Mouse (Mus musculus) frontal cortex, postnatal 36 days (tissue): ENCODE measurements around the gene Mdga2.

ENCODE experiments used
- DNase-seq, 2 experiments: peaks; one replicate each; pipeline ENCODE4 v3.0.0; 2022; ENCODE audit warnings: low spot score in 2 of 2

The Mdga2 gene

DNA sequence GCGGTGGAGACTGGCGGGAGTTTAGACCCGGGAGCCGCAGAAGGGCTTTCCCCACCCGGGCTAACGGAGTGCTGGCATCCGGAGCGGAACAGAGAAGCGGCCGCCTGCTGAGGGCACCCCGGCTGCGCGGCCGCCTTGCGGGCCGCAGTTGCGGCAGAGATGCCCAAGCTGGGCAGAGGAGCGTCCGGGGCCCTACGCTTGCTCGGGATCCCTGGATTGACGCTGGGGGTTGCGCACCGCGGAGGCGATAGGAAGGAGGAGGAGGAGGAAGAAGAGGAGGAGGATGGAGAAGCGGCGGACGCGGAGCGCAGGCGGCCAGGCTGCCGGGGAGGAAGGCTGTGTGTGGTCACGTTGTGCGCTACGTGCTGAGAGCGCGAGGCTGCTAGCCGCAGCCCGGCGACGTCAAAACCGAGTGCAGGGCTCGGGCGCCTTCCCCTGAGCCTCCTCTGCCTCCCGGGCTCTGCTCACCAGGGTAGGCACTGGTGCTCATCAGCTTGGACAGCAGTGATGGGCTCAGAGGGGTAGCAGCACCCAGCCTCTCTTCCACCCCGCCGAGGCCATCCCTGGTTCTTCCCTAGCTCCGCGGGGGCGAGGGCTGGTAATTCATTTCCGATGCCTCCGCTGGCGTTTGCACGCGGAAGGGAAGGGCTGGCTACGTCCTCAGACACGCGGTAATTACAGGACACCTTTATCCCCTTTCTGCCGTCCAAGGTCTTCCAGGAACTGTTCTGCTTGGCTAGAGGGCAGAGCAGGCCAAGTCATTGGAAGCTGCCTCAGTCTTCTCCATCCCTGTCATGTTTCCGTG, at the start of gene Mdga2:
Gene Mdga2 (minus strand): TSS at position 329 of the 805 bp plus-strand sequence.
- DNase-seq, result peak; percentile 81 to 84

DNA sequence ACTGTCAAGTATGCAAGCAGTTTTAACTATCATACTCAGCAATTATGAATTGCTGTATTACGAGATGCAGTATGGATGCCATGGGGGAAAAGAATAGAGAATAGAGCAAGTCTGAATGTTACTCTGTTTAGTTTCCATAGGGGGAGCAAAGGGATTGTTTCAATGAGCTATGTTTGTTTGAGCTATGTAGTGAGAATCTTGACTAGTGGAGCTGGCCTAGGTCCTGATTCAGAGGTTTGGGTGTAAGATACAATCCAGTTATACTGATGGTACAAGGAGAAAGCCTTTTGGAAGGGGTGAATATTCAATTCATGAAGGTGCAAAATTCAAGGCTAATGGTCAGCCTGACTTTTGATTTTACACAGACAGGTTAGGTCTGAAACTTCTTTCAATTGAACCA, 45.1 kb upstream of the Mdga2 start:
- DNase-seq, result no peak

DNA sequence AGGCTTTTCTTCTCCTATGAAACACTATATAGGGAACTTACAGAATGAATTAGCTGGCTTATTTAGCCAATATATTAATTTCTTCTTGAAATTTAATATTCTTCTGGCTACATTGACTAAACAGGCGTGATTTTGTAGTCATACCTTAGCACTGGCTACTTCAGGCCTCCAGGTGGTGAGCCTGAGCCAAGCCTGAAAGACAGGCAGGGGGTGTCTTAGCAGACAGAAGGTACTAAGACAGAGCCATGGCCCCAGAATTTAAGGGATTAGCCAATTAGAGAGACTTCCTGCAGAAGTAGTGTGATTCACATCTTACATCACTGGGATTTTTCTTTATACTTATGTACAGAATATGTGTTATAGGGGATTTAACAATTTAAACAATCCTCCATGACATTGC, 1.2 kb upstream of the Mdga2 start:
- no peak for DNase-seq

DNA sequence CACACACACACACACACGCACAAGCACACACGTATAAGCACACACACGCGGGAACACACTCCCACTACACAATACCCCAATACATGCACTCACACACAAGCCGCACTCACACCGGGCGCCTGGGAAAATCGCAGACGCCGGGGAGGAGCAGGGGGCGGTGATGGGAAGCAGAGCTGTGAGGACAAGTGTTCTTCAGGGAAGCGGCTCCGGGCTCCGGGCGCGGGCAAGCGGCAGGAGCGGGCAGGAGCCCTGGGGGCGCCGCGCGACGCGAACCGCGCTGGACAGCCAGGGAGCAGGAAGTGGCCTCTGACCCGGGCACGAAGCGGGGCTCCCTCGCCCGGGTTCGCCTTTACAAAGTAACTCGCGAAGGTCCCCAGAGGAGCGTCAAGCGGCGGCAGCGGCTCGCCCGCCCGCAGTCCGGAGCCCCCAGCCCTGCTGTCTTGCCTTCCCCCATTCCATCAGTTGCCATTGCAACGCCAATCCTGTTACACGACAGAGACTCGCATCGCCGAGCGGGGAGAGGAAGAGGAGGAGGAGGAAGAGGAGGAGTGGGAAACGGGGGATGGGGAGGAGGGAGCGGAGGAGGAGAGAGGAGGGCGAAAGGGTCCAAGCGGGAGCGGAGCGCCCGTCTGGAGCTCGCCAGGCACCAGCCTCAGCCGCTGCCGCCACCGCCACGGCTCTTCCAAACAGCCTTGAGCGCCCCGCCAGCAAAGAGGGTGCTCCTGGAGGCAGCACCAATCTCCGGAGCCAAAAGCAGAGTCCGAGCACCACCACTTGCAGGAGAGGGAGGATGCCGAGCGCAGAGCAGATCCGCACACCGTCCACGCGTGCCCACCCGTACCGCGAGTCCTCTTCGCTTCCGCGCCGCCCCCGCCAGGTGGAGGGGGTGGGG, 774 bp downstream of the Mdga2 start:
- DNase-seq, result peak; percentile 68 to 76

DNA sequence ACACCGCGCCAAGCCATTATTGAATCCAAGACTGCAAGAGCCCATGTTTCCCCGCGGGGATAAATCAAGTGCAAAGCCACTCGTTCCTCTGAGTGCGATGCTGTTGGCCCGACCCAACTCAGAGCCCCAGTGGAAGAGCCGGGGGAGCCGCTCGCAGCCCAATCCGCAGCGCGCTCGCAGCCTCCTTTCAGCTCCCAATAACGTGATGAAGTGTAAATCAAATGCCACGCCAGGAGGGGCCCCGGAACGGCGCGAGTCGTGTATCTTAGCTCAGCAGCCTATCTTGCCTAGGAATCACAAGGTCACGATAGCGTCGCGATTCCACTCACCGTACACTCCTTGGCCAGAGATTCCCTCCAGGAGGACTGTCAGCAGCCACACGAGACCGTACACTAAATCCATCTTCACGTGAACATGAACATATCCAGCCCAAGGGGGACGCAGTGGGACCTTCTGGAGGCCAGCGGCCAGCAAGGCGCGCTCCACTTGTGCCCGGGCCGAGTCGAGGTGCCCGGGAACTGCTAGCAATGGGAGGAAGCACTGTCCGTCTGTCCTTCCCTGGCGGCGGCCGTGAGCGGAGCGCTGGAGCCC, 1.6 kb downstream of the Mdga2 start:
- peak; percentile 57 to 66 for DNase-seq

DNA sequence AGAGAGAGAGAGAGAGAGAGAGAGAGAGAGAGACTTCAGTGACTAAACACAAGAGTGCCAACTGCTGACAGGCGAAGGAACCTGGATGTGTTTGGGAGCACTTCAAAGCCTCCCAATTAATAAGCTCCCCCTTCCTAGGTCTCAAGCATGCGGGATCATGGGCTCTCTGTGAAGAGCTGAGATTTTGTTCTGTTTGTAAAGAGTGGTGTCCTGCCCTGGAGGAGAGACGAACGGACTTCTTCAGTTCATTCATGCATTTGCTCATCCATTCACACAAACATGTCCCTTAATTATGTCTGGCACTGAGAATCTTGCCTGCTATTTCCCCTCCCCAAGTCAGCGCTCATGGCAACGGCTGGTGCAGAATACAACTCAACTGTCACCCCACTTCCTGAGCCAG, 2.3 kb downstream of the Mdga2 start:
- peak; percentile 26 to 33 for DNase-seq

DNA sequence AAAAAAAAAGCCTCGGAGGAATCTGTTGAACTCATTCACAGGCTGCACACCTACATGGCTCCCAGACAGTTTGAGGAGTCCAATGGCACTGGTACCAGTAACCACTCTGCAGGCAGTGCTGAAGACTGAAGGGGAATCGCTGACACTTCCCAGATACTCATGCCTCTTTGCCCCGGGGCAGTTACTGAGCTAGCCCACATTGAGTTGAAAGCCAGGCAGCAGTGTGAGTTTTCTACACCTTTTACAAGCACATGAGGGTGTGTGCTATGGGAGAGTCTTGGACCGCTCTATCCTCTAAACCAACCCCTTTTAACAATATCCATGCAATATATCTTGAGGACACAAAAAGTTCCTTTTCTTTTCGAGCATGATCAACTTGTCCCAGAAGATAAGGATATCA, 2.8 kb downstream of the Mdga2 start:
- no peak for DNase-seq

DNA sequence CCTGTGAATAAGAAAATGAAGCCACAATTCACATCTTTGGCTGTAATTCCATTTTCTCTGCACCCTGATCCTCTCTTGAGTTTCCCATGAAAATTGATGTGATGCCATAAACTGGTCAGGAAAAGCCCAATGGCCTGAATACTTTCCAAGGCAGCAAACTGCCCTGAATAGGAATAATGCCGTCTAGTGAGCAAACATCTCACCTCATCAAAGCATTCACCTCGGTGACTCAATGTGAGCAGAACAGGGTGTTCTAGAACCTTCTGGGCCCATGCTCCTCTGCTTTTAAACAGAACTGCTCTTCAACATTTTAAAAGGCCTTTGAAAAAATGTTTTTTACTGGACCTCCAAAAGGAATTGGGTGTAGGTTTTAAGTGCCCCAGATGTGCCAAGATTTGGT, 9.5 kb downstream of the Mdga2 start:
- no peak for DNase-seq

DNA sequence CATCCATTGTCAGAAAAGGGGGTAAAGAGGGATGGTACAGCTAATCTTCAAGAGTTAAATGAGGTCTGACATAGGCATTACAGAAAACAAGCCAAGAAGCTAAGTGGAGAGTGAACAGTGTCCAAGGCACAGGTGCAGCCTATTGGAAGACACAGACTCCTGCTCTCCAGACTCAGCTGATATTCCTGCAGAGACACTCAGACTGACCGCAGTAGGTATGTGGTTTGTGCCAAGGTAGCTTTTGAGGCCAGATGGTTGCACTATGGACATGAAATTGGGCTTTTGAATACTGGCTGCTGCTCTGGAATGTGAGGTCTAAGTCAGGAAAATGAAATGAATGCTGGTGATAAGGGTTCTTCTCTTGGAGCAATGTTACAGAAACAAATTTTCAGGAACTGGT, 44.2 kb downstream of the Mdga2 start:
- no peak for DNase-seq

DNA sequence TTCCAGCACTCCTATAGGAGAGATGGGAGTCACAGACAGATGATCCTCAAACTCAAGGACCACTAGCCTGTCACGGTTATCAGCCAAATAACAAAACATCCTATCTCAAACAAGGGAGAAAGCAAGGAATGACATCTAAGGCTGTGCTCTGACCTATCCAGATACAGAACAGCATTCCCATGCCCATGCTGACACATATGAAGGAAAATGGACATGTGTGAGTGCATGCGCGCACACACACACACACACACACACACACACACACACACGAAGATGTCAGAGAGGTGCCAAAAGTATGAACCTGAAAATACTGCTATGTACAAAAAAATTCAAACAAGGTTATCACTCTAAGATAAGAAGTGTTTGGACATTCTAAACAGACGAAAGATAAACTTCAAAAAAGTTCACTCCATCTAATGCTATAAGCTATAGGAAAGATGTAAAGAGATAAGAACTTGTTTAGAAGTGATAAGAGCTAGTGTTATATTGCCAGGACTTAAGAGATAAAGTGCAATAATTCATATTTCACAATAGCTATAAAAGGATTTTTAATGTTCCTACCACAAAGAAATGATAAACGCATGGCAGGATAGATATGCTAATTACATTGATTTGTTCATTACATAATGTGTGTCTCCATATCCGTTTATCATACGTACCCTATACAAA, 65.6 kb downstream of the Mdga2 start:
- no peak for DNase-seq

DNA sequence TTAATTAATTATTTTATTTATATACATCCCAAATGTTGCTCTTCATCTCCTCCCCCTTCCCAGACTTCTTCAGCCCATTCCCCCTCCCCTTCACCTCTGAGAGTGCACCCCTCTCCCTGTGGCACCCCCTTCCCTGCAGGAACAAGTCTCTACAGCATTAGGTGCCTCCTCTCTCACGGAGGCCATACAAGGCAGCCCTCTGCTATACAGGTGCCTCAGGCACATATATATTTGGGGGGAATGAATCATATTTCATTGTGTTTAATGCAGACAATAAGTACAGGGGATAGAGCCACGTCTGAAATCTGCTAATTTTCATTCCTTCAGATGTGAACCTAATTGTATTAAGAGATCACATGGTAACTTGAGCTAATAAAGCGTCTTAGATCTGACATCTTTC, 69.3 kb downstream of the Mdga2 start:
- DNase-seq, result no peak

DNA sequence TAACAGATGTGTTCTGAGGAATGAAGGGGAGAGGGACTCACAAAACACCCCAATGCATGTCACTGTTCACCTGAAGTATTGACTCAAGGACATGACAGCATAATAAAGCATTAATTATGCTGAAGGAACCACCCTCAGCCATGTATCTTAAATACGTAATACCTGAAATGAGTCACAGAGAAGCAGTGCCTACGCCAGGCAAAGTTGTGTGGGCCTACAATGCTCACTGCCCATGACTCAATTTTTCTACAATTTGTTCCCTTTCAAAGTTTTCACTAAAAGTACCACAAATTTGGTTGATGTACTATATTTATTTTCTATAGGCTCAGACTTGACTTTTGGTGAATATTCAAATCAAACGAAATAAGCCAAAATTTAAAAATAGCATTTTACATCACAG, 80.7 kb downstream of the Mdga2 start:
- no peak for DNase-seq

DNA sequence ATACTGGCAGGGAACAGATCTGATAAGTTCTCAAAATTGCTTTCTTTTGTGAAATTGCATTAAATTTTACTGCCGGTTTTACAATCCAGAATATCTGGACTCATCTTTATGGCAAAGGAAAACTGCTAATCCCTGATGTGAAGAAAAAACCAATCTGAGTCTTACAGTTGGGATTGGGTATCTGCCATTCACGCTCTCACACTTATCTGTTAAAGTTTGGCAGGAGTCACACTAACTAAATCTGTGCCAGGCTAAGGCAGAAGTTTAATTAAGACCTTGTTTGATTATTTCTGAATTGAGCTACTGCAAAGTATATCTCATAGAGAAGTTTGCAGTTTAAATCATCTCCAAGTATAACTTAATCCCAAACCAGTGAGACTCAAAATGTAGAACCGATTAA, 82.2 kb downstream of the Mdga2 start:
- DNase-seq, result no peak

DNA sequence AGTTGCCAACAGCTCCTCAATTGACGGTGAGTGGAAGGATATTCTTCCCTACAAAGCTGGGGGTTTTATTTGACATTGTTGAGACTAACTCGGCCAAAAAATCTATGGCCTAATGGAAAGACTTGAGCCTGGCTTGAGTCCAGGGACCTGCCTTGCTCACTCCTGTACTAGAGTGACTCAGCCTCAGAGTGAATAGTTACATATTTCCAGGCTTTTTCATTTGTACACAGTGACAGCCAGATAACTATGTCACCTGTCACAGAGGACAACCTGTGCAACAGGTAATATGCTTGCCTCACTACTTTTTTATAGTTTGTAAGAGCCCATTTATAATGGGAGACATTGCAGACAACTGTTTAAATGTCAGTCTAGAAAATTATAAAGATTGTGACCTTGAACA, 94.9 kb downstream of the Mdga2 start:
- no peak for DNase-seq

DNA sequence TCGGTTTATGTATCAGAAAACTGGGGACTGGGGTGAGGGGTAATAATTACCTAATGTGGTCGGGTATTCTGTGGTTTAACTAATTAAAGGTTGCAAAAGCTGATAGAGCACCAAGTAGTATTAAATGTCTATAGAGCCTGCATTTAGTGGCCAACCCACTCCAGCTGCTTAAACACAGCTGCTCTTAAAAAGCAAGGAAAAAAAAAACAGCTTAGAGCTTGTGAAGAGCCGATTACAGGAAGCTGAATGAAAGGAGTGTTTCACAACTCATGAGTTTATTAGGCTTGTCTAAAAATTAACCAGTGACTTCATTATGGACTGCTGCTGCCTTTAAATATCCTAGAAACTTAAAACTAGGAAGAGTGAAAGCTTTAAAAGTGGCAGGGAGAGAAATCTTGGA, 98.5 kb downstream of the Mdga2 start:
- DNase-seq, result no peak

DNA sequence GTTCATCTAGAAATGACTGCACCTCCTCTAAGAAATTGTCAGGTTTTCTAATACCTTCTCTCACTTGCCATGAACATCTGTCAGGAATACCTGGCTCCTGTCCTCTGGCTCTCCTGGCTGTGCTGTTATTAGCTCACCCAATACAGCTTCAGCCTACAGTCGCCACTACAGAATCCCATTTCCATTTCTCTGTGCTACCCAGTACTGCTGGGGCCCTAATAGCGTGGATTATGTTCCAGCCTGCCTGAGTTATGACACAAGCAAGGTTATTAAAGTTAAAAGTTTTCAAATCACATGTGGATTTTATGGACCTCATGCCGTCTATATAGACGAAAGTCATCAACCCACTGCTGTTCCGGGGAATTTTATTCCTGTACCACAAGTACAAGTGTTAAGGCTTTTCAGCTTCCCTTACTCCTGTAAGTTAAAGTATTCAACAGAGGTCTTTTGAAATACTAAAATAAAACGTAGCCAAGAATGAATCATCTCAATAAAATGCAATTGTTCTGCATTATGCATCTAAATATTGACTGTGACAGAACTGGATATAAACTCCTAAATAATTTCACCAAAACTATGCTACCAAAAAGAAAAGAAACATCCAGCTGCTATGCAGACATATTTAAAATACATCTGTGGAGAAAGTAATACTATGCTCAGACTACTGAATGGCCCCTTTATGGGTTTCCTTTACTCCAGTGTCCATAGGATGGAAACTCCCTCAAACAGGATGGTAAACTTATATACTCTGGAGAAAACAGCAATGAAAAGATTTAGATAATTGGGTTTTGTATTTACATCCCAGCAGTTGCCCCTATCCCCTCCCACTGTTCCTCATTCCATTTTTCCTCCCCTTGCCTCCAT, 103.5 kb downstream of the Mdga2 start:
- DNase-seq, result no peak

DNA sequence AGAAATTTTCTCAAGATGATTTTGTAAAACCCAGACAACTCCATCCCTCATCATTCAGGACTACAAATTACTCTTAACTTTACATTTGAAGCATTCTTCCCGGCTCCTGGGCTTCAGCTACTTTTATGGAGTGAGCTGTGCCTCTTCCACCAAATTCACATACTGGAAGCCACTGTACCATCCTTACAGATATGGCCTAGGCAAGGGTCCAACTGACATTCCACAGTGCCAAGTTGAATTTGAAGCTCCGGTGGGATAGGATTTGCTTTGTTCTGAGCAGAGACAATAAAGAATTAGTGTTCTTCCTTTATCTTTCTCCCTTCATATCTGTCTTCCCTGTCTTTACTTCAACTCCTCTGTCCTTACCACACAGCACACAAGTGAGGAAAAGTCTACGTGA, 118.2 kb downstream of the Mdga2 start:
- DNase-seq, result no peak

DNA sequence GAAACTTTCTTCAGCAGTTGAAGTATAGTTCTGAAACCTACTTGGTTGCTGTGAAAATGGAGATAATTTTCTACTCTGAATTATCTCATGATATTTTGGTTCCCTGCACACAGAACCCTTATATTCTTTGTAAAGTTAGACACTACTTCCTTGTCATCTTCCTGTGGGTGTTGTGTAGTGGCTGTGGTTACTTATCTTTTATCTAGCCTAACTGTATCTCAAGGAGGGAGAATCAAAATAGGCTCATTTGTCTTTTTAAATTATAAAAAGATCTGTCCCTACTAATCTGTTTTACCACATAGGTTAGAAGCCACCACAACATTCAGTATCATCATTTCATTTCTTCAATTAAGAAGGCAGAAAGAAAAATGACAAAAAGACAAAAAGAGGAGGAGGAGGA, 127.9 kb downstream of the Mdga2 start:
- no peak for DNase-seq

DNA sequence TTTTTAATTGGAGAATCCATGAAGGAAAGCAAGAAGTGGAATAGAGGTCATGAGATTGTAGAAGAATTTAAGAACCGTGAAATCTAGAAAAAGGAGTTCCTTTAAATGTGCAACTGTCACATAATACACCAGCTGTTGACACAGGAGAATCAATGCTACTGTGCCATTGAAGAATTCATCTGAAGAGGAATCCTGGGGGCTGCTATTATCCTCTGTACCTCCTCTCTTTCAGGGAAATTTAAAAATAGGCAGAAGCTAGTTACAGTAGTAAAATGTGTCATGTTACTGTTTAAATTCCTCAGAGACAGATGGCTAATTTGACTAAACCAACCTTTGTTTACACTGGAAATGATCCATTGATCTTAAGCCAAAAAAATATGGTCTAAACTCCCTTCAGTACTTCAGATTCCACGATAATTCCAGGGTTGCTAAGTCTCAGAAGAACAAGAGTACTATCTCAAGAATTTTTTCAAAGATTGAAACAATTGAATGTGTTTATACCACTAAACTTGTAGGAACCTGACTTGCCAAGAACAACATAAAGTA, 131.9 kb downstream of the Mdga2 start:
- no peak for DNase-seq

DNA sequence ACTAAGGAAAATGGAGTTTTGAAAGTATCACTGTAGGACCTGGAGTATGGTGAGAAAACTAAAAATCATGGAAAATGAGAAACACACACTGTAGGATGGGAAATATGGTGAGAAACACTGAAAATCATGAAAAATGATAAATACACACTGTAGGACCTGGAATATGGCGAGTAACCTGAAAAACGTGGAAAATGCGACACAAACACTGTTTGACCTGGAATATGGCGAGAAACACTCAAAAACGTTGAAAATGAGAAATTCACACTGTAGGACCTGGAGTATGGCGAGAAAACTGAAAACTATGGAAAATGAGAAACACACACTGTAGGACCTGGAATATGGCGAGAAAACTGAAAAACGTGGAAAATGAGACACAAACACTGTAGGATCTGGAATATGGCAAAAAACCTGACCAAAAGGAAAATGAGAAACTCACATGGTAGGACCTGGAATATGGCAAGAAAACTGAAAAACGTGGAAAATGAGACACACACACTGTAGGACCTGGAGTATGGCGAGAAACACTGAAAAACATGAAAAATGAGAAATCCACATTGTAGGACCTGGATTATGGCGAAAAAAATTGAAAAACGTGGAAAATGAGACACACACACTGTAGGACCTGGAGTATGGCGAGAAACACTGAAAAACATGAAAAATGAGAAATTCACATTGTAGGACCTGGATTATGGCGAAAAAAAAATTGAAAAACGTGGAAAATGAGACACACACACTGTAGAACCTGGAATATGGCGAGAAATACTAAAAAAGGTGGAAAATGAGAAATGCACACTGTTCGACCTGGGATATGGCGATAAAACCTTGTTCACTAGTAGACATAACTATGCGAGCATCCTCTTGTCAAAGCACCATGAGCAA, 163.0 kb downstream of the Mdga2 start:
- no peak for DNase-seq
